Mouse (Mus musculus) stomach, embryonic 14.5 days (tissue): ENCODE measurements around the gene Clstn2. TPM values are rescaled to one million over a fixed set of nuclear protein-coding genes. Genes with fewer than 3 reads are reported as not detected.

ENCODE experiments used
- ATAC-seq: fragments of 200-750 bp; cut with Nextera tagmentation; 2 replicates; pipeline ENCODE4 v1.8.0; 2017; ENCODE audit warnings: low read depth, moderate TSS enrichment; ENCODE audit not compliant: insufficient number of reproducible peaks, insufficient read depth, low FRiP score
- H3K27ac ChIP-seq: fragments of 300-500 bp; sonication (generic); 2 replicates; pipeline ENCODE4 v1.5.1; 2014; ENCODE audit warnings: mild to moderate bottlenecking, low read length, moderate library complexity, mixed read lengths
- H3K27me3 ChIP-seq: fragments of 300-500 bp; sonication (generic); 2 replicates; pipeline ENCODE4 v1.6.1; 2014; ENCODE audit warnings: low read length, control low read depth, mixed read lengths; ENCODE audit not compliant: control insufficient read depth, insufficient read depth
- H3K36me3 ChIP-seq: fragments of 300-500 bp; sonication (generic); 2 replicates; pipeline ENCODE4 v1.6.1; 2014; ENCODE audit warnings: mild to moderate bottlenecking, control low read depth, low read length, moderate library complexity, mixed read lengths; ENCODE audit not compliant: control insufficient read depth, insufficient read depth
- H3K4me1 ChIP-seq: fragments of 300-500 bp; sonication (generic); 2 replicates; pipeline ENCODE4 v1.6.1; 2014; ENCODE audit warnings: low read length, control low read depth, mixed read lengths; ENCODE audit not compliant: control insufficient read depth, insufficient read depth
- H3K4me2 ChIP-seq: fragments of 300-500 bp; sonication (generic); replicated peaks from 2 replicates; pipeline ENCODE4 v1.6.1; 2014; ENCODE audit warnings: low read depth, low read length, control low read depth
- H3K4me3 ChIP-seq: fragments of 300-500 bp; sonication (generic); 2 replicates; pipeline ENCODE4 v1.5.1; 2014; ENCODE audit warnings: low read depth, low read length, control low read depth
- H3K9ac ChIP-seq: fragments of 300-500 bp; sonication (generic); replicated peaks from 2 replicates; pipeline ENCODE4 v1.6.1; 2014; ENCODE audit warnings: low read depth, mild to moderate bottlenecking, control low read depth, low read length, moderate library complexity, mixed read lengths
- H3K9me3 ChIP-seq: fragments of 300-500 bp; sonication (generic); 2 replicates; pipeline ENCODE4 v1.6.1; 2016; ENCODE audit warnings: low read depth, low read length, control low read depth; ENCODE audit not compliant: control insufficient read depth
- WGBS: fragments of 180-500 bp; shearing (Covaris S2); extraction: QIAGEN DNeasy Blood & Tissue Kit; methylation state at CpG from one replicate; pipeline ENCODE4 v1.1.7; 2014; 5-methylcytosine and 5-hydroxymethylcytosine counted together
- polyA plus RNA-seq: library from polyadenylated mRNA; unstranded; fragments of >200 nt; fragmentation: Nextera tagmentation; extraction: Ambion mirVana; gene quantifications from 2 replicates; pipeline ENCODE4 v1.2.1, GENCODE M21; 2014

Gene Clstn2
- polyA plus RNA-seq: 2.0 TPM in 2 replicates

- Histone ChIP-seq H3K4me2 (peak within 1 kb of the TSS; percentile 94), H3K27ac (no peak within 1 kb of the TSS), H3K9ac (peak within 1 kb of the TSS; percentile 29; the same call in 1 of the 2 replicates), H3K27me3 (peaks cover 10% of the 10 kb centered on the region; the same call in 1 of the 2 replicates), H3K4me1 (peaks cover 4% of the 10 kb centered on the region; the same call in 1 of the 2 replicates), H3K4me3 (peak within 1 kb of the TSS; percentile 60), H3K36me3 (no peaks in the 10 kb centered on the region), H3K9me3 (no peaks in the 10 kb centered on the region)
- ATAC-seq: peak; percentile 84
- under 1% methylated on average over 53 of the region's 73 CpGs for WGBS
Measured at GRCm38 (mm10) chr9:98032573-98033272, at the start of gene Clstn2. TSS of gene Clstn2 (minus strand) at chr9:98033181.

GRCm38 (mm10) chr9:98067767-98068166 is 34.8 kb upstream of the Clstn2 start:
- Histone ChIP-seq H3K9me3 (no peaks in the 10 kb centered on the region), H3K4me2 (no peak overlapping the region), H3K27ac (no peak overlapping the region), H3K36me3 (no peaks in the 10 kb centered on the region), H3K4me1 (no peaks in the 10 kb centered on the region), H3K27me3 (no peaks in the 10 kb centered on the region), H3K4me3 (no peak overlapping the region), H3K9ac (no peak overlapping the region)
- no peak for ATAC-seq
- WGBS: 80% methylated on average over 5 of the region's 5 CpGs

GRCm38 (mm10) chr9:98061646-98062045 is 28.7 kb upstream of the Clstn2 start:
- Histone ChIP-seq H3K27ac (no peak overlapping the region), H3K4me1 (no peaks in the 10 kb centered on the region), H3K9me3 (no peaks in the 10 kb centered on the region), H3K27me3 (no peaks in the 10 kb centered on the region), H3K36me3 (no peaks in the 10 kb centered on the region), H3K4me3 (no peak overlapping the region), H3K9ac (no peak overlapping the region), H3K4me2 (no peak overlapping the region)
- 68% methylated on average over 3 of the region's 3 CpGs for WGBS
- no peak for ATAC-seq

- Histone ChIP-seq H3K27me3 (no peaks in the 10 kb centered on the region), H3K4me3 (no peak overlapping the region), H3K36me3 (no peaks in the 10 kb centered on the region), H3K27ac (no peak overlapping the region), H3K9me3 (no peaks in the 10 kb centered on the region), H3K4me2 (no peak overlapping the region), H3K9ac (no peak overlapping the region), H3K4me1 (no peaks in the 10 kb centered on the region)
- ATAC-seq: no peak
- 94% methylated on average over 2 of the region's 2 CpGs for WGBS
Measured at GRCm38 (mm10) chr9:98057291-98057690, 24.3 kb upstream of the Clstn2 start.

- H3K4me3 ChIP-seq: no peak overlapping the region
- H3K9ac ChIP-seq: no peak overlapping the region
- no peaks in the 10 kb centered on the region for H3K27me3 ChIP-seq
- no peaks in the 10 kb centered on the region for H3K9me3 ChIP-seq
- no peaks in the 10 kb centered on the region for H3K4me1 ChIP-seq
- no peaks in the 10 kb centered on the region for H3K36me3 ChIP-seq
- 79% methylated on average over 12 of the region's 12 CpGs for WGBS
- no peak overlapping the region for H3K4me2 ChIP-seq
- ATAC-seq: no peak
- H3K27ac ChIP-seq: no peak overlapping the region
Measured at GRCm38 (mm10) chr9:98051343-98051742, 18.4 kb upstream of the Clstn2 start.

- Histone ChIP-seq H3K4me1 (peaks cover 4% of the 10 kb centered on the region; the same call in 1 of the 2 replicates), H3K9me3 (no peaks in the 10 kb centered on the region), H3K27ac (no peak overlapping the region), H3K4me3 (peak overlapping the region; percentile 60), H3K4me2 (peak overlapping the region; percentile 94), H3K9ac (peak overlapping the region; percentile 29; the same call in 1 of the 2 replicates), H3K36me3 (no peaks in the 10 kb centered on the region), H3K27me3 (peaks cover 10% of the 10 kb centered on the region; the same call in 1 of the 2 replicates)
- peak; percentile 15; the same call in 1 of the 2 replicates for ATAC-seq
- 2% methylated on average over 38 of the region's 38 CpGs for WGBS
Measured at GRCm38 (mm10) chr9:98033273-98033855, 383 bp upstream of the Clstn2 start.

GRCm38 (mm10) chr9:98031898-98032572 is 946 bp downstream of the Clstn2 start:
- no peaks in the 10 kb centered on the region for H3K36me3 ChIP-seq
- no peak overlapping the region for H3K27ac ChIP-seq
- H3K9me3 ChIP-seq: no peaks in the 10 kb centered on the region
- peaks cover 10% of the 10 kb centered on the region; the same call in 1 of the 2 replicates for H3K27me3 ChIP-seq
- peak overlapping the region; percentile 94 for H3K4me2 ChIP-seq
- 2% methylated on average over 30 of the region's 31 CpGs for WGBS
- H3K9ac ChIP-seq: peak overlapping the region; percentile 29; the same call in 1 of the 2 replicates
- peak overlapping the region; percentile 60 for H3K4me3 ChIP-seq
- ATAC-seq: no peak
- H3K4me1 ChIP-seq: peaks cover 4% of the 10 kb centered on the region; the same call in 1 of the 2 replicates

GRCm38 (mm10) chr9:98030715-98031114 is 2.3 kb downstream of the Clstn2 start:
- Histone ChIP-seq H3K27ac (no peak overlapping the region), H3K4me2 (no peak overlapping the region), H3K36me3 (no peaks in the 10 kb centered on the region), H3K4me3 (no peak overlapping the region), H3K9me3 (no peaks in the 10 kb centered on the region), H3K4me1 (peaks cover 4% of the 10 kb centered on the region; the same call in 1 of the 2 replicates), H3K27me3 (peaks cover 10% of the 10 kb centered on the region; the same call in 1 of the 2 replicates), H3K9ac (no peak overlapping the region)
- 15% methylated on average over 2 of the region's 2 CpGs for WGBS
- ATAC-seq: no peak
